Mouse (Mus musculus) inflammation-experienced regulatory T-cells, adult 6 months (primary cell): Measurements from ENCODE around the gene Nudc. TPM values are rescaled to one million over a fixed set of nuclear protein-coding genes. Genes with fewer than 3 reads are reported as not detected.
A peak's percentile ranks its signal among the peaks of the same experiment; 100 is the strongest.

Experiments
- ATAC-seq: one replicate; pipeline ENCODE4 v1.8.0; 2017
- polyA plus RNA-seq, 3 experiments: library from polyadenylated mRNA; unstranded; fragments of 100-300 nt; shearing (Covaris generic); gene quantifications; one replicate each; pipeline ENCODE4 v1.2.1; 2017

Gene Nudc
- polyA plus RNA-seq, result 10 to 100 TPM; 32.6 to 44.0 (median 40.6) TPM

- ATAC-seq, result peak; percentile 97
These were observed at the start of gene Nudc for GRCm38 (mm10) chr4:133545272-133546231. Gene Nudc (minus strand): TSS chr4:133545996.

- no peak for ATAC-seq
These were observed 49.7 kb upstream of the Nudc start for GRCm38 (mm10) chr4:133595538-133595937.

DNA sequence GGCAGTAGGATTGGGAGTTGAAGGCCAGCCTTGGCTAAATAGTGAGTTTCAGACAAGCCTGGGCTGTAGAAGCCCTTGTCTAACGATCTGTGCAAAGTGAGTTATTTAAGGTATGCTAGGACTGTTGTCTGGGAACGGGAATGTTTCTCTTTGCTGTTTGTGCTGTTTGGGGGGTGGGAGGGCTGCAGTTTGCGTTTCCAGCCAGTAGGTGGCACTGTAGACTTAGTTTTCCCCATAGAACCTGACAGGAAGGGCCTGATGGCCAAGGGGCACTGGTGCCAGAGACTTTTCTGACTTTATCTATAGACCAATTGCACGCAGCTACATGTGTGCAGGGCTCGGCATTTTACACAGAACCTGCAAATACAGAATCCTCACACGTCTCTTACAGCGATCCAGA is 46.8 kb upstream of the Nudc start:
- peak; percentile 46 for ATAC-seq

DNA sequence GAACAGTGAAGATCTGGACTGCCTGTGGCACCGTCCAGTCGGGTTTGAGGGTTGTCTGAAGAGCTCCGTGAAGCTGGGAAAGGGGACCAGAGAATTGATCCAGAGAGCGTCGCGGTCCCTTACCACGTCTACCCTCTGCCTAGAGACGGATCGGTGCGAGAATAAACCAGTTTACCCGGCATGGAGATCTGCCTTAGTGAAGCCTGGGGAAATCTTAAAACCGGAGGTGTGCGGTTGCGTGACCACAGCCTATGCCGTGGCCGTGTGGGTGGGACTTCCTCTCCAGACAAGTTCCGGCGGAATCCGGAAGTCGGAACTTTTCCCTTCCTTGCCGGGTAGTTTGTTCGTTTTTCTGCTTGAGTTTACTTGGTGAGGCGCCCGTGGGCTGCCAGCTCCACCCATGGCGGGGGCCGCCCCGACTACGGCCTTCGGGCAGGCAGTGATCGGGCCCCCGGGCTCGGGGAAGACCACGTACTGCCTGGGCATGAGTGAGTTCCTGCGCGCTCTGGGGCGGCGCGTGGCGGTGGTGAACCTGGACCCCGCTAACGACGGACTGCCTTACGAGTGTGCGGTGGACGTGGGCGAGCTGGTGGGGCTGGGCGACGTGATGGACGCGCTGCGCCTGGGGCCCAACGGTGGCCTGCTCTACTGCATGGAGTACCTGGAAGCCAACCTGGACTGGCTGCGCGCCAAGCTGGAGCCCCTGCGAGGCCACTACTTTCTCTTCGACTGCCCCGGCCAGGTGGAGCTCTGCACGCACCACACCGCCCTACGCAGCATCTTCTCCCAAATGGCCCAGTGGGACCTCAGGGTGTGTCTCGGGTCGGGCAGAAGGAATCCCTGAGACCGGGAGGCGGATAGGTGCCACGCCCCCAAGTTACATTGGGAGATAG is 38.5 kb upstream of the Nudc start, which contains the start of gene Gpn2:
Gpn2 (plus strand) TSS at position 304 of the 893 bp plus-strand sequence.
- peak; percentile 98 for ATAC-seq

GRCm38 (mm10) chr4:133583690-133584058 is 37.9 kb upstream of the Nudc start:
- no peak for ATAC-seq

GRCm38 (mm10) chr4:133577983-133578382 is 32.2 kb upstream of the Nudc start:
- no peak for ATAC-seq

DNA sequence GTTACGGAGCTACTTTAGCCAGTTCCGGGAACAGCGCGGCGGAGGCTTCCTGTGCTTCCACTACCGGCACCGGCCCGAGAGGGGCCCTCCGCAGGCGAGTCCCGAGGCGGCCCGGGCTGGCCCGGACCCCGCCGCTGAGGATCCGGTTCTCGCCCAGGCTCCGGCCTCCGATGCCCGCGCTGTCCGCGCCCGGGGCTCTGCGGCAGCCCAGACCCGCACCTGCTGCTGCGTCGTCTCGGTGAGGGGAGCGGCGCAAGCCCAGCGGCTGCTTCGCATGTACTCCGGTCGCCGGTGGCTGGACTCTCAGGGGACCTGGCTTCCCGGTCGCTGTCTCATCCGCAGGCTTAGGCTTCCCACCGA is 29.0 kb upstream of the Nudc start:
- ATAC-seq, result no peak

DNA sequence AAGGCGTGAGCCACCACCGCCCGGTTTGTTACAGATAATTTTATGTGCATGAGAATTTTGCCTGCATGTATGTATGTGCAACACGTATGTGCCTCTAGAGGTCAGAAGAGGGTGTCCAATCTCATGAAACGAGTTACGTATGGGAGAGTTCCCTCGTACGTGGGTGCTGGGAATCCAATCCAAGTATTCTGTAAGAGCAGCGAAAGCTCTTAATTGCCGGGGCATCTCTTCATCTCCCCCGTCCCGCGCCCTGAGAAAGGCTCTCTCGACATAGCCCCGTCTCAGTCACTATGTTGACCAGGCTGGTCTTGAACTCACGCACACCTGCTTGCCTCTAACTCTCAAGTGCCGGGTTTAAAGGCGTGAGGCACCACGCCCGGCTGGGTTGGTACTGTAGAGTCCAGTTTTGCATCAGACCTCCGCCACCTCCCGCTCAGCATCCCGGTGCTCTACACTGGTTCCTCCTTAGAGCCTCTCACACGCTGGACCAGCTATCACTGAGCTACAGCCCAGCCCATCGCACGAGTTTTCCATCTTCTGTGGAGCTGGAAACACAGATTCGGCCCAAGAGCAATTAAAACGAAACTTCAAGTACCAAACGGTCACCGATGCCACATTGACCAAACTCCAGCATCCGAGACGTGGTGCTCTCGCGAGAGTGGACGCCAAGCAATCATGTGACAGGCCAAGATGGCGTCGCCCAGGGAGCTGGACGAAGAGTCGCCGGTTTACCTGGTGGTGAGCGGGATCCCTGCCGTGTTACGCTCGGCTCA is 28.5 kb upstream of the Nudc start, which contains the start of gene Gpatch3:
Gpatch3 (plus strand) TSS at position 676 of the 773 bp plus-strand sequence.
- peak; percentile 89 for ATAC-seq

GRCm38 (mm10) chr4:133570066-133570466 is 24.3 kb upstream of the Nudc start:
- no peak for ATAC-seq

- no peak for ATAC-seq
These were observed 23.7 kb upstream of the Nudc start for GRCm38 (mm10) chr4:133569291-133570065.

- ATAC-seq, result no peak
These were observed 21.5 kb upstream of the Nudc start for GRCm38 (mm10) chr4:133567251-133567650.

DNA sequence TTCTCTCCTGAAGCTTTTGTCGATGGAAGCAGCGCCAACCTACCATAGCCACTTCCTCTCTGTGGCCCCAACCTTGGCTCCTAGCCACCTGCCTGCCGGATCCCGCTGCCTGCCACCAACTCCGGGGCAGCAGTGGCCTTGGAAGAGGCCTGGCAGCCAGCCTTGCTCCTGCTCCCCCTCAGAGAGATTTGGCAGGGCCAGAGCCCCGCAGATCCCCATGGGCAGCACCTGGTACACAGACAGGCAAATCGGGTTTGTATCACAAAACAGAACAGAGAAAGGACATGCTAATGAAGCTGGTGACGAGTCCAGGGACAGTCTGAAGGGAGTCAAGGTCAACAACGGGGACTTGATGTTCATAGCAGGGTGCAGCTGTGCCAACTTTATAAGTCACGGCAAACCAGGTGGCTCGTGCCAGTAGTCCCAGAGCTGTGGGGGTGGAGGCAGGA is 17.4 kb upstream of the Nudc start:
- no peak for ATAC-seq

DNA sequence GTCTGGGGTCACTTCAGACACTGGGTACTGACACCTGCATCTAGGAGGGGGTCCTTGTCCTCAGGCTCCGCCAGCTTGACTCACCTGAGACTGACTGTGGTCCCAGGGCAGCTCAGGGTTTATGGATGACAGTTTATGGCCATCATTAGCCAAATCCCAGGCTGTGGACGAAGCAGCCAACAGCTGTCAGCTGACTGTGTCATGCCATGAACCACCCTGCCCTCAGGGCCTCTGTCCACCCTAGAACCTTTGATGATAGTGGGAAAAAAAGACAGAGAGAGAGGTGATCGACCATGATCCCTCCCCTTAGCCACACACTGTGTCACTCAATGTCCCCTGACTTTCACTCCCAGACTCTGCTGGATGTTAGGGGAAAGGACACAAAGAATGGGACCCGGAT is 15.8 kb upstream of the Nudc start:
- no peak for ATAC-seq

GRCm38 (mm10) chr4:133559846-133560245 is 14.1 kb upstream of the Nudc start:
- no peak for ATAC-seq

GRCm38 (mm10) chr4:133557041-133557717 is 11.4 kb upstream of the Nudc start:
- no peak for ATAC-seq

DNA sequence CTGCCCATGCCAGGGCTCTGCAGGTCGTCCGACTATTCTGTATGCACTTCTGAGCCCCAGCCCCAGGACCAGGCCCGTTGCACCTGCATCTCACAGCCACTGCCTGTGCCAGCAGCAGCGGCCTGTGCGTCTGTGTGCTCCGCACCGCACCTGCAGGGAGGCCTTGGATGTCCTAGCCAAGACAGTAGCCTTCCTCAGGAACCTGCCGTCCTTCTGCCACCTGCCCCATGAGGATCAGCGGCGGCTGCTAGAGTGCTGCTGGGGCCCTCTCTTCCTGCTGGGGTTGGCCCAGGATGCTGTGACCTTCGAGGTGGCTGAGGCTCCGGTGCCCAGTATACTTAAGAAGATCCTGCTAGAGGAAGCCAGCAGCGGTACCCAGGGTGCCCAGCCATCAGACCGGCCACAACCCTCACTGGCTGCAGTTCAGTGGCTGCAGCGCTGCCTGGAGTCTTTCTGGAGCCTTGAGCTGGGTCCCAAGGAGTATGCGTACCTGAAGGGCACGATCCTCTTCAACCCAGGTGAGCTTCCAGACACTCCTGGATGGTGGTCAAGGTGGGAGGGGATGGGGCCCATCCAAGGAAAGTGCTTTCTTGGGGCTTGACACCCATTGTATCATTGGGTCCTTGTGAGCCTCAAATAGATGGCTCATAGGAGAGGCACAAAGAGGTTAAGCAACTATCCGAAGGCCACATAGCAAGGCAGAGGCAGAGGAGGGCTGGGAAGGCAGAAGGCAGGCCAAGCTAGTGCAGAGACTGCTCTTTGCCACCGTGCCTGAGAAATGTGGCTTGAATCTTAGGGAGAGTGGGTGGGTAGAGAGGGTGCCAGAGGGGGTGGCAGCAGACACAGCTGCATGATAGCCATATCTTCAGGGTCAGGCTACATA is 7.9 kb upstream of the Nudc start:
- no peak for ATAC-seq

GRCm38 (mm10) chr4:133552768-133553447 is 7.1 kb upstream of the Nudc start, which contains the start of gene Nr0b2:
Gene Nr0b2 (plus strand): TSS chr4:133553376.
- no peak for ATAC-seq

- no peak for ATAC-seq
These were observed 6.2 kb upstream of the Nudc start for GRCm38 (mm10) chr4:133552029-133552428.

DNA sequence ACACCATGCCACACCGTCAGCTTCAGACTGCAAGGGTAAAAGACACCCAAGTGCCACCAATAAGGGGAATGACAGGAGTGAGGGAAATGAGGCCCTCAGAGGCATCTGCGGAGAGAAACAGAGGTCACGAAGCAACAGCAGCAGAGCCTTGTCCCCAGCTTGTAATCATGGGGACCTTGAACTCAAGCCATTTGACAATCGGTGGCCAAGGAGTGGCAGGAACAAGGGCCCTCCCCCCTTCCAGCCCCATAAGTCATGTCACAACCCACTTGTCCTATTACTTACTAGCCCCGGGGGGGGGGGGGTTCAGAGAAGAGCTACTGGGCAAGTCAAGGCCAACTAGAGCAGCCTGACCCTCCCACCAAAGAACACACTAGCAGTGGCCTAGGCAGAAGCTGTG is 9.1 kb downstream of the Nudc start:
- no peak for ATAC-seq
